Mouse (Mus musculus): ENCODE measurements around the gene Hoxc12. TPM values are rescaled to one million over a fixed set of nuclear protein-coding genes. Genes with fewer than 3 reads are reported as not detected.

Hoxc12 gene
- total RNA-seq (2021) = not detected
- long read RNA-seq, experiment 1 = 0 reads
- long read RNA-seq, experiment 2 = 0 reads

DNA sequence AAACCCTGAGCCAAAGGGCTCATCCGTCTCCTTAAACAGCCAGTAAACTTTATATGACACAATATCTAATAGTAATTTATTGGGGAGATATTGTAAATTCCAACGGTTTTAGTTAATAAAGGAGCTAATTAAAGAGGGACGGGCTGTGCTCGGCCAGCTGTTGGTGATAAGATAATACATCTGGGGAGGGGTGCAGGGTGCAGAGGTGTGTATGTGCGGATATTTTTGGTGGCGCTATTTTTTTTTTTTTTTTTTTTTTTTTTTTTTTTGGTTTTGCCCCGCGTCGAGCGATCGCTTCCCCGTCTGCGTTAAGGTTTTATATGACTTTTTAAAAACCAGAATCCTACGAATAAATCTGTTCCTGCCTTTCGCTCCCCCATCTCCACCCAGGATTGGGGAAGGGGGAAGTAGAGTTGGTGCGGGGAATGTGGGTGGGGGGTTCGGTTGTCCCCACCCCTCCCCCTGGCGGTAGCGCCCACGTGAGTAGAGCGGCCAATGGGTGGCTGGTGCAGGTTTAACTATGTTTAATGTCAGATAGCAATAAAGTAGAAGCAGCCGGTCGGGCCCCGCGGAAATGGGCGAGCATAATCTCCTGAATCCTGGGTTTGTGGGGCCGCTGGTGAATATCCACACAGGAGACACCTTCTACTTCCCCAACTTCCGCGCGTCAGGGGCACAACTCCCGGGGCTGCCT lies at the start of gene Hoxc12:
TSS of gene Hoxc12 (plus strand) at position 479 of the 694 bp plus-strand sequence.
- DNase-seq (ENCODE audit: low spot score in 2 of 2) = no peak

DNA sequence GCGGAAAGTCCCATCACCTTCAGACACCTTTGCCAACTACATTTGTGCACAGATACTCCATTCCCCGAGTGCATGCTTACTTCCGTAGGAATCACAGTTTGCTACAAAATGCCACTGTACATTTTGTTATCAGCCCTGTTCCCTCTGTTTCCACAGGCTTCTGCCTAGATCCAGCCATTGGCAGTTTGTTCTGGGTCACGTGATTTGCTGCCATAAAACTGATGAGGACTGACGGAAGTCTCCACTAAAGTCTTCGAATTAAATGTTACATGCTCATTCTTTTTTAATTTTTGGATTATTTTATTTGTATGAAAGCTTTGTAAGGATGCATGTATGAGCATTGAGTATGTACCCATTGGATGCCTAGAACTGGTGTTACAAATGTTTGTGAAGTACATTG lies 41.4 kb upstream of the Hoxc12 start:
- DNase-seq (ENCODE audit: low spot score in 2 of 2) = no peak

DNA sequence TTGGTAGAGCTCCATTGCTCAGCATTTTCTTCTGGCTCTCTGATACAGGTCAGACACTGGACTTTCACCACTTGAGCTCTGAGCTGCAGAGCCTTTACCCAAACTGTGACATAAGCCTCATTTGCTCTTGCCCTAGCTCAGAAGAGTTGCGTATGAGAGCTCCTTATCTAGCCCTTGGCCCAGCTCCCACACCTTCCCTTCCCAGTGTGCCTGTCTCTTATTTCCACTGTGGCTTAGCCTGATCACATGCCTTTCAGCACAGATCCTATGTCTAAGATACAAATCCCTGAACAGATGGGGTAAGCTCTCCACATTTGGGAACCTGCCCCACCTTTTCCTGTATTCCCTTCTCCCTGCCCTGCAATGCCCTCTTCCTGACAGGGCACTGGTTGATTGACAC lies 31.6 kb upstream of the Hoxc12 start:
- DNase-seq (ENCODE audit: low spot score in 2 of 2) = no peak

DNA sequence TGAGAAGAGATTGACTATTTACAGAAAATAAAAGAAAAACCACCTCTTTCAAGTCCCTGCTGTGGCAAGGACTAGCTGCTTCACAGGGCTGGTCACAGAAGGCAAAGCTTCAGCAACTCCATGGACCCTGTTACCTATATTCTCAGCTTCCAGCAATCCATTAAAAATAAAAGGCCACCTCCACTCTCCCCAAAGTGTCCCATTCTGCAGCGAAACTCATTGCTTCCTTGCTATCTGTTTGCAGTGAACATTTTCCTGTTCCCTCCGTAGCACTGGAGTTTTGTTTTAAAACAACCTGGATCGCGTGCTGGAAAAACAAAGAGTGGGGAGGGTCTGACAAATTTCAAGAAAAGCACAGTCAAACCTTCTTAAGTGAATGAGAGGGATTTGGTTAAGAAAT lies 27.0 kb upstream of the Hoxc12 start:
- no peak for DNase-seq (ENCODE audit: low spot score in 2 of 2)

DNA sequence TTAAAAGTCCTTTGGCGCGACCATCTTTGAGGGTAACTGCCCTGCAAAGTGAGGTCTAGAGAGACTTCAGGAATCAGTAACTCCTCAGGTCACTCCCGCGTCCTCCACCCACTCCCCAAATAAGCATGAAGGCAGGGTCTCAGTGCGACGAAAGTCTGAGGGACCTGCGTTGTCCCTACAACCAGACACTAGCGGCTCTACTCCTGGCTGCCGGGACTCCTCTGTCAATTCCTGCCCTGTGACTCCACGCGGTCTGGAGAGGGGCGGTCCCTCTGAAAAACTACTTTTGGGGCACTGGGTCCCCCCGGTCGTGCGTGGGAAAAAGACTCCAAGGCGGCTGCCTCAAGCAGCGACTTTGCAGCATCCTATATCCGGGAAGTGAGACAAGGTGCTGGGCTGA lies 26.5 kb upstream of the Hoxc12 start:
- no peak for DNase-seq (ENCODE audit: low spot score in 2 of 2)

DNA sequence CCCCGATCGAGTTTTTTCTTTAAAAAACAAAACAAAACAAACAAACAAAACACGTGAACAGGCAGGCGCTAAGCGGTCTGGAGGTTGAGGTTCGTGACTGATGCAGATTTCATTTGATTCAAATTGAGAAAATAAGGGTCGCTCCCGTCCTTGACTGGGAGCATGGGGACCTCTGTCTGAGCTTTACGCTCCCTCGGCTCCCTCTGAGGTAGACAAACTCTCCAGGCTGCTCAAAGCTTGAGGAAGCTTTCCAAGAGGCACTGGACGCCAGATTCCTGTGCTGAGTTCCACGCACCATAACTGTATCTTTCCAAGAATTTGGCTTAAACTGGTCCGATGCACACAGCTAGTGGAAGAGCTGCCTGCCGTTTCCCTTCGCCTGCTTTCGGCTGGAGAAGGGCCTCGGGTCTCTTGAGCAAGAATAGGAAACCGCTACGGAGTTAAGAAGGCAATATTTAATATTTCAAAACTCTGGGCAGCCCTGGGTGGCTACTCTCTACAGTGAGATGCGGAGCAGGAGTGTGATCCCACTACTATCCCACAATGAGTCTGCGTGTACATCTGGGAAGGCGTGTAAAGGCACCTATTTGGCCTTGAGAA lies 26.0 kb upstream of the Hoxc12 start:
- no peak for DNase-seq (ENCODE audit: low spot score in 2 of 2)

DNA sequence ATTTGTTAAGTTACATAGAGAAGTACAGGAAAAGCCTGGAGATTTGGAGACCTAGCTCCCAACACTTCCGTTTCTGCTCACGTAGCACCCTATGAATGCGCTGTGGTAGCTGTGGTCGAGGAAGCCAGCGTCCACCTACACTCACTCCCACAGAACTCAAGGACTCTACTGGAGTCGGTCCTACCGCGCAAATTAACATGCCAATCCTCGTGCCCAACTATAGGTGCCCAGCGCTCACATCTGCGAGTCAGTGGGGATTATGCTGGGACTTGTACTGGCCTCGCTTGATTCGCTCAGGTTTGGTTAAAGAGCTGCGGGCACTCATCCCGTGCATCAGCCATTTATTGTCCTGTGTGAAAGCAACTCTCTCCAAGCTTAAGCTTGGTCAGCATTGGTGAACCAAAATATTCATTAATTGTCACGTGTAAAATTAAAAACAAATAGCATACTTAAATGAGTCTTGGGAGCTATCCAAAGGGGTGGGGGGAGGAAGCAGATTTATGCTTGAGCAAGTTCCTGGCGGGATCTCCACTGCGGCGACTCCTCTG lies 23.4 kb upstream of the Hoxc12 start:
- no peak for DNase-seq (ENCODE audit: low spot score in 2 of 2)

DNA sequence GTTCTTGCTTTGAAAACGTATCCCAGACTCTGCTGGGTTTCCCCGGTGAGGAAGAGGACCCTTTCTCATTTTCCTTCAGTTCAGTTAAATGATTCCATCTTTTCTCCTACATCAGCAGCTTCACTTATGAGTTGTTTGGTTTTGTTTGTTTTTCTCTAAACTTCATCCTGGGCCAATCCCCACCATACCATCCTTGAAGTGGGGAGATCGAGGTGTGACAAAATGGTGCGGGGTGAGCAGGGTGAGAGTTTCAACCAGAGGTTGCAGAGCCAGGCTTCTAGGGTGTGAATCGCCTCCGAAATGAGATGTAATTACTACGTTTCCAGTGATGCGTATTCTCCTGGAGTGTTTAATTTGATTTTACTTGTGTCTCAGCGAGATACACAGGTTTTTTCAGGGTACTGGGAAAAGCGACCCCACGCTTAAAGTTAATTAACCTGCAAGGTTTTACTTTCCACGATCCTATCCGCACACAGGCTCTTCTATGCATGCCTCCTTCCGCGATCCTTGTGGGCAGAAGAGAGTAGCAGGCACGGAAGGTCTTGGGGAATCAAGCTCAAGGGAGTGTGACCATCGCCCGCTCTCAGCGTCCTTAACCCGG lies 18.5 kb upstream of the Hoxc12 start:
- no peak for DNase-seq (ENCODE audit: low spot score in 2 of 2)

DNA sequence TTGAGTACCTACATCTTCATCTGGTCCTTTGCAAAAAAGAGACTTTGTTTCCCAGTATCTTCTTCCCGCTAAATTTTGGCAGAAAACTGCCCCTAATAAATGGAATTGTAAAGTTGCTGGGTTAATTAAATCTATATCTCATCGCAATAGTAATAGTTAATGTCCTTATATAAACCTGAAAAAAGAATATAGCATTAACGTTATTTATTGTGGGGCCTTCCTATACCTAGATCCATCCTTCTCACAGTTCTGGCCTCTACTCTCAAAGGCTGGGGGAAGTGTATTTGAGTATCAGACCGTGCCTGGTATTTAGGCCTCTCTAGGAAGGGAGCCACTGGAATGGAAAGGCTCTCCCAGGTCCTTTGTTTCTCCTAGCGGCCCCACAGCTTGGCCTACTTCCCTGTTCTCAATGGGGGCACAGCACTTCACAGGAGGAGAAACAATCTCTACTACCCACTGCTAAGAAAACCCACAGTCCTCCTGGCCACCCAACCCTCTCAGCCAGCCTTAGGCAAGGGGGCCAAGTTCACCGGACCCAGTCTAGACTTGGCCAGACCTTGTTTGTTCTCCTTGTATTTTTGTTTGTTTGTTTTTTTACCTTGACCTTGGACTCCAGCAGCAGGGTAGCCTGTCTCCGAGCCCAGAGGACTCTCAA lies 17.8 kb upstream of the Hoxc12 start:
- DNase-seq (ENCODE audit: low spot score in 2 of 2) = no peak

DNA sequence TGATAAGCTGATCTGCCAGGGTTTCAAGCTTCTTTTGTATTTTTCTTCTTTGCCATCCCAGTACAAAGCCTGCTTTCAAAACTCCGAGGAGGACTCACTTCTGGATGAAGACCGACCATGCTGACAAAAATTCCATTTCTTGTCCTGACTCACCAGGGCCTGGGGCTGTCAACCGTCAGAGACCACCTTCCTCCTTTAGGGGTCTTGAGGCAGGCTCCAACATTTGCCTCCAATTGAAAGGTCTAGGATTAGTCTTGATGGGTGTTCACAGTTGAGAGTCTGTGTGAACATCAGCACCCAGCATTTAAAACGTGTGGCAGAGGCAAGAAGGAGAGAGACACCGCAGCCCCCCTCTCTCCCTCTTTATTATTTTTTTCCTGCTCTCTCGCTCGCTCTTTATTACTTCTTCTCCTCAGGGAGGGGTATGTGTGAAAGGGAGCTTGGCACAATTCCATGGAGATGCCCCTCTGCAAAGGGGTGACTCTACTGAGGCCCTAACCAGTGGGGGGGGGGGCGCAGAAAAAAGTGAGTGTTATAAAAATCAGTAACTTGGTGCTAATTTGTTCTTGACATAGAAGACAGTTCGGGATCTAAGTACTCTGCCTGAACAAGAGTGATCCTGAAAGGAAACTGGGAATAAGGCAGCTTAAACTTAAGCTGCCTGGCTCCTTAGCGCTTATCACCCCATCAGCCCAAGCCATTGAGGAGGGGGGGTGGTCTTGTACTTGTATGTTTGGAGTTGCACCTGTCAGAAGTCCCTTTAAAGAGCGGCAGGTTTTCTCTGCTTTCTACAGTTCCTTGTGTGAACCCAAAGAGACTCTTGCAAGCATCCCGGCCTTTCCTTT lies 17.0 kb upstream of the Hoxc12 start:
- no peak for DNase-seq (ENCODE audit: low spot score in 2 of 2)

DNA sequence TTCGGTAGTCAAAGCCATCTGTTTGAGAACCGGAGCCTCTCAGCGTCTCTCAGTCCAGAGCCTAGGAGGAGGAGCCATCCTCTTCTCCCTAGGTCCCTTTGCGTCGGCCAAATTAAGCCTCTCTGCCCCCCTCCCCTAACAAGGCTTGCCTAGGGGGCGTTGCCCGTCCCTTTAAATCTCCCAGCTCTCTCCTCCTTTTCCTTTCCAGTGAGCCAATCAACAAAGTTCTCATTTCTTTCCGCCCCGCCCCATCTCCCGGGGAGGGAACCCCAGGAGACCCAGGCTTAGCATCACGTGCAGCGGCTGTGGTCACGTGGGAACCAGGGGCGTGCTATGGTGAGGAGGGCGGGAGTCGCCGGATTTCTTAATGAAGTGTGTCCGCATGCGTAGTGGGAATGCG lies 15.9 kb upstream of the Hoxc12 start:
- DNase-seq (ENCODE audit: low spot score in 2 of 2) = no peak

DNA sequence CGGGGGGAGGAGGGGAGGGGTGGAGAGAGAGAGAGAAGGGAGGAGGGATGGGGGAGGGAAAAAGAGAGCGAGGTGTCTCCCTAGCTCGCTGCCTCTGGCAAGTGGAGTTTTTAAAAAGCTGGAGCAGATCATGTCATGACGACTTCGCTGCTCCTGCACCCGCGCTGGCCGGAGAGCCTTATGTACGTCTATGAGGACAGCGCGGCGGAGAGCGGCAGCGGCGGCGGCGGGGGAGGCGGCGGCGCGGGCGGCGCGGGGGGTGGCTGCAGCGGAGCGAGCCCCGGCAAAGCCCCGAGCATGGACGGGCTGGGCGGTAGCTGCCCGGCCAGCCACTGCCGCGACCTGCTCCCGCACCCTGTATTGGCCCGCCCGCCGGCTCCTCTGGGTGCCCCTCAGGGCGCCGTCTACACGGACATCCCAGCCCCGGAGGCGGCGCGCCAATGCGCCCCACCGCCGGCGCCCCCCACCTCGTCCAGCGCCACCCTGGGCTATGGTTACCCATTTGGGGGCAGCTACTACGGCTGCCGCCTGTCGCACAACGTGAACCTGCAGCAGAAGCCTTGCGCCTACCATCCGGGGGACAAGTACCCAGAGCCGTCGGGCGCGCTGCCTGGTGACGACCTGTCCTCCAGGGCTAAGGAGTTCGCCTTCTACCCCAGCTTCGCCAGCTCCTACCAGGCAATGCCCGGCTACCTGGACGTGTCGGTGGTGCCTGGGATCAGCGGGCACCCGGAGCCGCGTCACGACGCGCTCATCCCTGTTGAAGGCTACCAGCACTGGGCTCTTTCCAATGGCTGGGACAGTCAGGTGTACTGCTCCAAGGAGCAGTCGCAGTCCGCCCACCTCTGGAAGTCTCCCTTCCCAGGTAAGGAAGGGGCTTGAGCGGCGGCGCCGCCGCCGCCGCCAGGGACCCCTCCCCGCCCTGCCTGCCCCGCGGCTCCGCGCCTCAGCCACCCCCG lies 15.2 kb upstream of the Hoxc12 start, which contains the start of gene Hoxc13:
TSS of gene Hoxc13 (plus strand) at position 51 of the 959 bp plus-strand sequence.
- no peak for DNase-seq (ENCODE audit: low spot score in 2 of 2)

DNA sequence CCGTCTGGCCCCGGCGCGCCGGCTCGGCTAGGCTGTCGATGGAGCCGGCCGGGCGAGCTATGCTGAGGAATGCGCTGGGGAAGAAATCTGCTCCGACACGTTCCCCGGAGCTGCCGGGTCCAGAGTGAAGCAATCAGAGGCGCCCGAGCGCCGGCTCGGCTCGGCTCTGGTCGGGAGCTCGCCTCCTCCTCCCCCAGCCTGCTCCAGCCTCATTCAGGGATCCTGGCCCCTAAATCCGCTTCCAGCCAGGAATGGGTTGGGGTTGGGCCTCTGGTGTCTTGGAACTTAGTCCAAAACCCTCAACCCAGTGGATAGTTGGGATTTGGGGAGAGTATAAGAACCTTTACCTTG lies 14.6 kb upstream of the Hoxc12 start:
- no peak for DNase-seq (ENCODE audit: low spot score in 2 of 2)

DNA sequence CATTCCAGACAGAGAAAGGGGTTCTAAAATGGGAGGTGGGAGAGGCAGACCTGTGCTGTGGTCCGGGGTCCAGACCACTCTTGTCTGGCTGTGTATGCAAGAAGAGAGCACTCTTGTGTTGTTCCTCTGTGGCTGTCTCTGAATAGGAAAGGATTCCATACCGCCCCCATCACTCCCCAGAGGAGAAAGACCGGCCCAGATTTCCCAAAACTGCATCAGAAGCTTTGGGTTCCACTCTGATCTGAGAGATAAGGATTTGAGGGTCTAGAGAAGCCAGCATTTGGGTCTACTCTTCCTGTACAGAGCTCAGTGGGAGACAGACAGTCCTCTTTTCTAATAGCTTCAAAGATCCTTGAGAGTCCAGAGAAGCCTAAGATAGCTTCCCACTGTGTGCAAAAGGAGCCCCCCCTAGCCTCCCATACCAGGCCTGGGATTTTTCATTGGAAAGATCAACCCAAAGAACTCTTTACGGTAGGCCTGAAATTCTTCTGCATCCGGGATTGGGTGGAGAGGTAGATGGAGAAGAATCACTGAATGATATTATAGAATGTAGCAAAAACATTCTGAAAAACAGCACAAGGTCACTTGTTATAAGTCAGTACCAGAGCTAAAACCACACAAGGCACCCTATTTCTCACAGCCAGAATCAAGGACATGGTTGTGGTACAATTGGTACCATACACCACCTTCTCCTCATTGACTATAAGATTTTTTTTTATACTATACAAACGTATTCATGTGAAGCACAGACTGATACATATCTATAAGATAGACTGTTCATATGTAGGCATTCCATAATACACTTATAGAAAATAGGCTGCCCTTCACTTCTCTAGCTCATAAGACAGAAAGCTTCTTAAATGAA lies 13.7 kb upstream of the Hoxc12 start:
- DNase-seq (ENCODE audit: low spot score in 2 of 2) = no peak

DNA sequence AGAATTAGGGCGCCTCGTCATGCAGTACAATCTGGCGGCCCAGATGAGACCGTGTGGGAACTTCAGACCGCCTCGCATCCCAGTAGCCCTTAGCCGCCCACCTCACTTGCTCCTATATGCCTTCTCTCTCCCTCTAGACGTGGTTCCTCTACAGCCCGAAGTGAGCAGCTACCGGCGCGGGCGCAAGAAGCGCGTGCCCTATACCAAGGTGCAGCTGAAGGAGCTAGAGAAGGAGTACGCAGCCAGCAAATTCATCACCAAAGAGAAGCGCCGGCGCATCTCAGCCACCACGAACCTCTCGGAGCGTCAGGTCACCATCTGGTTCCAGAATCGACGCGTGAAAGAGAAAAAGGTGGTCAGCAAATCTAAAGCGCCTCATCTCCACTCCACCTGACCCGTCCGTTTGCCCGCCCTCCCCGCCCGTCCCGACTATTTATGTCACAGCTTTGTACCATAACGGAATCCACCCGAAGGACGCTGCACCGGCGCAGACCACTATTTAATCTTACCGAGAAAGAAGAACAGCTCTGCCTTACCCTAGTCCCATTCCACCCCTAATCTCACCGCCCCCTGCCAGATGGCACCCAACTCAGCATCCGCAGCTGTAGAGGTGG lies 9.4 kb upstream of the Hoxc12 start:
- DNase-seq (ENCODE audit: low spot score in 2 of 2) = no peak

DNA sequence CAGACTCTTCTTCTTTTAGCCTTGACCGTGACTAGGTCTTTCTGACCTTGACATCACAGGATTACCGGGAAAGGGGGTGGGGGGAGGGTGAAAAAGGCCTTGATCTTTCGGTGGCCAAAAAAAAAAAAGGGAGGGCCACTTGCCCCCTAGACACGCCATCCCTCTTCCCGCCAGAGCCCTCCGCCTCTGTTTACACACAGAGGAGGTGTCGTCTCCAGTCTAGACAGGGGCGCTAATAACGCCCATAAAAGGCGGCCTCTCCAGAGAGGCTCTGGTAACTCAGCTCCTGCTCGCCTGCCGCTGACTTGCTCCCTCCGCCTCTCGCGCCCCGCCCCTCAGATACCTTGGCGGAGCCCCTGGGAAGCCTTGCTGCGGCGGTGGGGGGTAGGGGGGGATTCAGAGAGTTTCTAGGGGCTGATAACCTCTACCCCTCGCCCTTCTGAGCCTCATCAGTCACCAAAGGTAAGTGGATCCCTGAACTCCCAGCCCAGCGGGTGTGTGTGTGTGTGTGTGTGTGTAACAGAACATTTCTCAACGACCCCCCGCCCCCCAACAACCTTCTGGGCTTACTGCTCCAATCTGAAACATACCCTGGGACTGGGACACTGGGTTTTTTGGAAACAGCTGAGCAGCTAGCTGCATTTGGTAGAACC lies 4.7 kb upstream of the Hoxc12 start:
- no peak for DNase-seq (ENCODE audit: low spot score in 2 of 2)

DNA sequence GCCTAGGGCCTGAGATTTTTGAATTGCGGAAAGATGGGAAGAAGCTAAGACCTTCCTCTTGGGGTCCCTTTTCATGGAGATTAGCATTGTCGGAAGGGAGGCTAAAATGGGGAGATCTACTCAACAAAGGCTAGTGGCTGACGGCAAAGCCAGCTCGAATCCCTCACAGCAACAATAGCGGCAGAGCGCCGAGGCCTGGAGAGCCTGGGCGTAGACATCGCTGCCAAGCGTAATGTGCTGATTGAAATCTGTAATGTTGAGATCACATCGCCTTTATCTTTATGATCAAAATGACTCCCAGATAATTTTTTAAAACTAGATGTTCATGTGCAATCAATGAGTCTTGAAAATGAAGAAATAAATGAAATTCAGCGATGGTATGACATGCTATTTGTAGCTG lies 2.1 kb upstream of the Hoxc12 start:
- no peak for DNase-seq (ENCODE audit: low spot score in 2 of 2)

DNA sequence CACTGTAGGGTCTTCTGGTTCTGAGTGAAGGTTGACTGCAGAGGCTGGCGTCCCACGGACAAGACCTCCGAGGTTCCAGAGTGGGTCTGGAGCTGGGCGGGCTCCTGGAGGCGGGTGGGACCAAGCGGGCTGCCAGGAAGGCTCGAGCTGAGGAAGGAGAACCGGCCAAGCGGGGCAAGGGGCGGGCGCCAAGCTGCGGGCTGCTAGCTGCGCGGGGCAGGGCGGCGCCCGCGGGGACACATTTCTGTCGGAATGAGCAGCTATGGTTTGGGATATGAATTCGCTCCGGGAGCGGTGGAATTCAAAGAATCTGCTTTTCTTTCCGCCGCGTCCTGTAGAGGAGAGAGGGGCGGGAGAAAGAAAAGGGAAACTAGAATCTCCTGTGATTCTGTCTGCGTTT lies 1.7 kb upstream of the Hoxc12 start:
- no peak for DNase-seq (ENCODE audit: low spot score in 2 of 2)

Measured in adrenal gland, postnatal 4 days (tissue).